Mouse (Mus musculus) limb, embryonic 10.5 days (tissue): Measurements from ENCODE around the gene Tprkb. TPM values are rescaled to one million over a fixed set of nuclear protein-coding genes. Genes with fewer than 3 reads are reported as not detected.
"Not testable (repeated sequence)": the region's sequence is repeated elsewhere in the genome, so short reads cannot be mapped to it uniquely, and the experiment has no call there.

Experiments
- DNase-seq: peaks from one replicate; pipeline ENCODE4 v3.0.0-alpha.2; 2017; ENCODE audit warnings: low spot score
- H3K27ac ChIP-seq: fragments of 300-500 bp; sonication (generic); 2 replicates; pipeline ENCODE4 v1.5.1; 2016; ENCODE audit warnings: mild to moderate bottlenecking
- H3K27me3 ChIP-seq: fragments of 300-500 bp; sonication (generic); 2 replicates; pipeline ENCODE4 v1.6.1; 2016; ENCODE audit warnings: low read depth, mild to moderate bottlenecking; ENCODE audit not compliant: poor library complexity, severe bottlenecking
- H3K36me3 ChIP-seq: fragments of 300-500 bp; sonication (generic); 2 replicates; pipeline ENCODE4 v1.6.1; 2016; ENCODE audit warnings: mild to moderate bottlenecking, moderate library complexity
- H3K4me1 ChIP-seq: fragments of 300-500 bp; sonication (generic); 2 replicates; pipeline ENCODE4 v1.6.1; 2016
- H3K4me3 ChIP-seq: fragments of 300-500 bp; sonication (generic); 2 replicates; pipeline ENCODE4 v1.5.1; 2016; ENCODE audit warnings: mild to moderate bottlenecking, moderate library complexity
- H3K9me3 ChIP-seq: fragments of 300-500 bp; sonication (generic); replicated peaks from 2 replicates; pipeline ENCODE4 v1.6.1; 2016; ENCODE audit warnings: mild to moderate bottlenecking
- WGBS: fragments of 180-500 bp; shearing (Covaris S2); methylation state at CpG from one replicate; pipeline ENCODE4 v1.1.7; 2016; 5-methylcytosine and 5-hydroxymethylcytosine counted together
- polyA plus RNA-seq: library from polyadenylated mRNA; unstranded; fragments of >200 nt; fragmentation: Nextera tagmentation; extraction: Ambion mirVana; gene quantifications from 2 replicates; pipeline ENCODE4 v1.2.1, GENCODE M21; 2016

Tprkb gene
- polyA plus RNA-seq, 1 experiment from 2014 or later: 27.5 TPM

DNA sequence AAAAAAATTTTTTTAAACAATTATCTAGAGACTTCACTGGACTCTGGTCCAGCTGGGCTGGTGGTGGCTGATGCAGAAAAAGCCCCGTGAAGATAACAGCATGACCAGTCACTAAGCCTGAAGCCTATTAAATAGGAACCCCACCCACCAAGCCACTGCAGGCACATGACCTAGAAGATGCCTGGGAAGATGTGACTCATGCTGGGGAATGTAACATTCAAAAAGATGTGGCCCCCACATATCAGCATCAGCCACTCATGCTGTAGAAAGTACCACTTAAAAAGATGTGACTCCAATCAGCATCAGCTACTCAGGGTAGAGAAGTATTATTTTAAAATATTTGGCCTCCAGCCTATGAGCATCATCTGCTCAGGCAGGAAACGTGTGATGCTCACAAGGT, 58.2 kb downstream of the Tprkb start:
- DNase-seq: no peak
- Histone ChIP-seq H3K36me3 (no peaks in the 10 kb centered on the region), H3K4me3 (no peak overlapping the region), H3K27me3 (no peaks in the 10 kb centered on the region), H3K27ac (no peak overlapping the region), H3K4me1 (no peaks in the 10 kb centered on the region), H3K9me3 (no peaks in the 10 kb centered on the region)
- 79% methylated on average over 2 of the region's 2 CpGs for WGBS

- Histone ChIP-seq H3K4me3 (no peak overlapping the region), H3K4me1 (no peaks in the 10 kb centered on the region), H3K9me3 (no peaks in the 10 kb centered on the region), H3K27me3 (no peaks in the 10 kb centered on the region), H3K27ac (no peak overlapping the region), H3K36me3 (no peaks in the 10 kb centered on the region)
- WGBS: 81% methylated on average over 3 of the region's 3 CpGs
- DNase-seq: no peak
Observed at GRCm38 (mm10) chr6:85972699-85973098, 61.0 kb downstream of the Tprkb start.

GRCm38 (mm10) chr6:85973336-85973735, 61.7 kb downstream of the Tprkb start:
- Histone ChIP-seq H3K27ac (no peak overlapping the region), H3K36me3 (no peaks in the 10 kb centered on the region), H3K4me3 (no peak overlapping the region), H3K9me3 (no peaks in the 10 kb centered on the region), H3K4me1 (no peaks in the 10 kb centered on the region), H3K27me3 (no peaks in the 10 kb centered on the region)
- 84% methylated on average over 3 of the region's 3 CpGs for WGBS
- no peak for DNase-seq

DNA sequence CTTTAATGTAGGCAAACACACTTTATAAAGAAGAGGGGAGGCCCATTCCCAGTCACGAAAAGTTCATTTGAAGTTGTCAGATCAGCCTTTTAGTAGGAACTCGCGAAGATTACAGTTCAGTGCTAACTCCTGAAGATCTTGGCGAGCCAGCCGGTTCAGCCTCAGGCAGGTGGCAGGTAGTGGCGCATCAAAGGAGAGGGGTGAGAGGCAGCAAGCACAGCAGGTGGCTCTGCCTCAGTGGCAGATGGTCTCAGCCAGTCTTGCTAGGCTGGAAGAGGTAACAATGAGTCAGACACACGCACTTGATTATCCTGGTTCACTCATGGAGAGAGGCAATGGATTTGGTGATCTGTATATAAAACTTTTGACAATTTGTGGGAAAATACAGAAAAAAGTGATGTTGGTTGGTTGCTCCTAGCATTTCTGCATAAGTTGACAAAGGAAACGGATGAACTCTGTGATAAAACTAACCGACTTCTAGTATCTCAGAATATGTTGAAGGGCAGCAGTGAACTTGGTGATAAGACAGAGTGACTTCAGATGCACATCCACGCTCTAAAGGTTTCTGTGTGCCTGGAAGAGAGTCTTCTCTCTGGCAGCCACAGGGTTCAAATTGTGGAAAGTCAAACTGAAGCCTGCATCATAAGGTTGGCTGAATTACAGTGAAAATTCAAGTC, 63.4 kb downstream of the Tprkb start:
- no peaks in the 10 kb centered on the region for H3K36me3 ChIP-seq
- no peaks in the 10 kb centered on the region for H3K27me3 ChIP-seq
- no peak overlapping the region for H3K4me3 ChIP-seq
- no peaks in the 10 kb centered on the region for H3K4me1 ChIP-seq
- H3K9me3 ChIP-seq: no peaks in the 10 kb centered on the region
- H3K27ac ChIP-seq: no peak overlapping the region
- 45% methylated on average over 10 of the region's 10 CpGs for WGBS
- DNase-seq: no peak

DNA sequence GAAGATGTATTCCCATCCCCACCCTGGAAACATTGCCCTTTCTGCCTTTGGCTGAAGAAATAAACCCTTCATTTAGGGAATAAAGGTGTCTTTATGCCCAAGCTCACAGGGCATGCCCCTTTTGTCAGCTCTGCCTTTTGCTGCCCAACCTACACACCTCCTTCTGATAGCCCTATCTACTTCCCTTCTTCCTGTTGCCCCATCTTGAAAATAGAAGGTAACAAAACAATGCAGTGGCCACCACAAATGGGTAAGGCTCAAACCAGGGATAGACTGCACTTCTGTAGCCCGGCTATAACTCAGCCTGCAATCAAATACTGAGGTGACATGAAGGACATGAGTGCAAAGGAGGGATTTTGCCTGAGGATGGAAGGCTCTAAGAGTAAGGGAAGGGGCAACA, 64.1 kb downstream of the Tprkb start:
- no peak for DNase-seq
- Histone ChIP-seq H3K27me3 (no peaks in the 10 kb centered on the region), H3K4me1 (no peaks in the 10 kb centered on the region), H3K4me3 (no peak overlapping the region), H3K36me3 (no peaks in the 10 kb centered on the region), H3K9me3 (no peaks in the 10 kb centered on the region), H3K27ac (no peak overlapping the region)
- 91% methylated on average over 1 of the region's 1 CpGs for WGBS

- 92% methylated on average over 5 of the region's 5 CpGs for WGBS
Observed at GRCm38 (mm10) chr6:85976242-85976641, 64.6 kb downstream of the Tprkb start.

DNA sequence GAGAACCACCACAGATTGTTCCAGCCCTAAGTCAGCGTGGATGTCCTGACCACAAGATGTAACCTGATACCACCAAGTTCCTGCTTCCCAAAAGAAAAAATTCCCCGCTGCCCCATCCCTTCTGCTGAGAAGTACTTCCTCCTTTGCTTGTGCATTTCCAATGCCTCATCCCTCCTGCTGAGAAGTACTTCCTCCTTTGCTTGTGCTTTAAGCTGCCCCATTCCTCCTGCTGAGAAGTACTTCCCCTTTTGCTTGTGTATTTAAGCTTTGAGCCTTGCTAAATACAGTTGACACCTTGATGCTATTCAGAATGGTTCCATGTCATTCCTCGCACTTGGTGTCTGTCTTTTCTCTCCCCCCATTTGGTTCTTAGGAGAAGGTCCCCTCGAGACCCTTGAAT, 67.1 kb downstream of the Tprkb start:
- not testable (repeated sequence) for H3K9me3 ChIP-seq, H3K36me3 ChIP-seq, H3K4me3 ChIP-seq, H3K27me3 ChIP-seq, DNase-seq, H3K4me1 ChIP-seq, H3K27ac ChIP-seq
- WGBS: 78% methylated on average over 4 of the region's 4 CpGs

More at GRCm38 (mm10) chr6:85976242-85976641, 64.6 kb downstream of the Tprkb start:
- no peaks in the 10 kb centered on the region for H3K27me3 ChIP-seq
- no peak for DNase-seq
- no peaks in the 10 kb centered on the region for H3K36me3 ChIP-seq
- no peak overlapping the region for H3K27ac ChIP-seq
- no peak overlapping the region for H3K4me3 ChIP-seq
- H3K9me3 ChIP-seq: no peaks in the 10 kb centered on the region
- H3K4me1 ChIP-seq: no peaks in the 10 kb centered on the region

Other genes with a start within 250 kb of the Tprkb start
- not detected in 2 replicates for gene Nat8f7, start 198.7 kb upstream of the Tprkb start, polyA plus RNA-seq
- 0.11 and 0.21 TPM in 2 replicates for gene Nat8f3, start 146.1 kb upstream of the Tprkb start, polyA plus RNA-seq
- gene Nat8f6, start 90.9 kb upstream of the Tprkb start, polyA plus RNA-seq: not detected in 2 replicates
- gene Nat8f5, start 90.9 kb upstream of the Tprkb start, polyA plus RNA-seq: not detected in 2 replicates
- gene Nat8, start 79.8 kb upstream of the Tprkb start, polyA plus RNA-seq: not detected in 2 replicates
- gene Nat8f2, start 42.7 kb upstream of the Tprkb start, polyA plus RNA-seq: not detected in 2 replicates
- 1.5 and 1.8 TPM in 2 replicates for gene Nat8f4, start 7.0 kb upstream of the Tprkb start, polyA plus RNA-seq
- gene Nat8f1, start 3.8 kb downstream of the Tprkb start, polyA plus RNA-seq: 3.2 and 5.2 TPM in 2 replicates
- gene Dusp11, start 49.8 kb downstream of the Tprkb start, polyA plus RNA-seq: 39.0 and 45.0 TPM in 2 replicates
- not detected in 2 replicates for gene Figla, start 104.3 kb downstream of the Tprkb start, polyA plus RNA-seq
- gene Add2, start 116.8 kb downstream of the Tprkb start, polyA plus RNA-seq: 6.1 and 7.7 TPM in 2 replicates